Mouse (Mus musculus) ovary, adult 18-20 months (tissue): ENCODE measurements around the gene Col26a1.
"Not testable (repeated sequence)": the region's sequence is repeated elsewhere in the genome, so short reads cannot be mapped to it uniquely, and the experiment has no call there.

Experiments
- DNase-seq: peaks from one replicate; pipeline ENCODE4 v3.0.0; 2022; ENCODE audit warnings: low spot score, mixed read lengths

The Col26a1 gene

DNA sequence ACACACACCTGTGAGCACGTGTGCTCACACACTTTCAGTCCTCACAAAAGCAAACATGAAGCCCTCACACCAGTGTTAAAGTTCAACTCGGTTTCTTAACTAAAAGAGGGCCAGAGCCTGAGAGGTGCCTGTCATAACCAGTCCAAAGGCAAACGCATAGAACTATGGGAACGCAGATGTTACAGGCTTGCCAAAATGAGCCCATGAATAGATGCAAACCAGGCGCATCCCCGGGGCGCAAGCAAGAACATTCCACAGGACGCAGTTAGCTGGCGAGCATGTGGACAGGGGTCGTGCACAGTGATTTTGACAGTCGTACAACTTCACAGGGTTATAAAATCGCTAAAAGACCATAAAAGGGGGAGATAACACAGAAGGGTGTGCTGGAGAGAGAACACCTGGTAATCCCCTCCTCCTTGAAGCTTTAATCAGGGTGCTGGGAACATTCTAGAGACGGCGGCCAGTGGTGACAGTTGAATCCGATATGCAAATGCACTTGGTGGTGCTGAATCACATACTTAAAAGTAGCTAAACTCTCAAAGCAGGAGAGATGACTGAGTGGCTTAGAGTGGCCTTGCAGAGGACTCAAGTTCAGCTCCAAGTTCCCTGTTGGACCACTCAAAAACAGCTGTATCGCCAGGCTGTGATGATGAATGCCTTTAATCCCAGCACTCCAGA is 76.5 kb downstream of the Col26a1 start:
- DNase-seq: no peak

DNA sequence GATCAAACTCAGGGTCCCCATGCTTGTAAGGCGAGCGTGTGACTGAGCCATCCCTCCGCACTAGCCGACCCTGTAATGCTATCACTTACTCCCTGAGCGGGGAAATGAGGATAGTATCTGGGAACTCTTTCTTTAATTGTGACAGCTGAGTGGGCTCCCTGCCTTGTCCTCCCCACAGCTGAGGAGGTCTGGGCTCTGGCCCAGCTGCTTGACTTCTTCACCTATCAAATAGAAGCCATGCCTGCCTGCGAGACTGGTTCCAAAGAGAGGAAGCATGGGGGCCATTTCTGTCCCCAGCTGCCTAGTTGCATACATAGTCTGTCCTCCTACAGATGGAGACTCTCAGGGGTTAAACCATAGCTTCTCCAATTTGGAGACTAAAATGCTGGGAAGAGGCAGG is 78.0 kb downstream of the Col26a1 start:
- DNase-seq: no peak

DNA sequence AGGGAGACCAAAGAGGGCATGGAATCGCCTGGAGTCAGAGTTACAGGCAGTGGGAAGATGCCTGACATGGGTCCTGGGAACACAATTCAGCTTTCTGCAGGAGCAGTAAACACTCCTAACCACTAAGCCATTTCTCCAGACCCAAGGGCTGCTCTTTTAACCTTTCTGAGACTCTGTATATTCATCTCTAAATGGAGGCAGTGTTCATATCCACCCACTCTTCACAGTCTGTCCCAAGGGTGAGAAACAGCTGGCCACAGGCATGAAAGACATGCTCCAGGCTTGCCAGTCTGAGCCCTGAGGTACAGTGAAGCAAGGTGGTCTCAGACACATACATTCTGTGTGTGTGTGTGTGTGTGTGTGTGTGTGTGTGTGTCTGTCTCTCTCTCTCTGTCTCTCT is 78.8 kb downstream of the Col26a1 start:
- DNase-seq: no peak

DNA sequence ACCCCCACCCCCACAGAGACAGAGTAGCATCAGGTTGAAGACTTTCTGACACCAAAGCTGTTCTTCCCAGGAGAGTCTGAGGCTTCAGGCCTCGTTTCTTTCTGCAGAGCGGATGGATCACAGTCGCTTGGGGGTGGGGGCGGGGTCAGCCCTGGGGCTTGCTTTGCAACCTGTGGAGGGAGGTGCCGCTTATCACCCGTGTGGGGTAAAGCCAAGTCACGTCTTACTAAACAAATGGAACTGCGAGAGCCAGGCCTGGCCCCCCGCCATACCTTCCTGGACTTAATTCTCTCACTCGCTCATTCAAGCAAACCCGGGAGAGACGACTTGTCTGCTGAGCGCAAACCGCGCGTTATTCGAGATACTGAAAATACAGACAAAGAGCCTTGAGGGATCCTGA is 80.3 kb downstream of the Col26a1 start:
- peak; percentile 26 for DNase-seq

DNA sequence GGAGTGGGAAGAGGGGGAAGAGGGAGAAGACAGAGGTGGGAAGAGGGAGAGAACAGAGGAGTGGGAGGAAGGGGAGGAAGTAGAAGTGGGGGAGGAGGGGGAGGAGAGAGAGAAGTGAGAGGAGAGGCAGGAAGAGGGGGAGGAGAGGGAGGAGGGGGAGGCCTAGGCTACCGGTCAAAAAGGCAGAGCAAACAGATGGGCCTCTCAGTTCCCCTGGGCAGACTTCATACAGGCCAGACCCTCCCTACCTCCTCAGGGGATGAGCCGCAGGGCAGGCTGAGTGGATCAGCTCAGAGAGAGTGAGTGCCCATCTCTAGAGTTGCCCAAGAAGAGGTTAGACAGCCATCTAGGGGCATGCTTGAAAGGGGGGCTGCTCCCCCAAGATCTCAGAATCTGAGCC is 86.1 kb downstream of the Col26a1 start:
- no peak for DNase-seq

DNA sequence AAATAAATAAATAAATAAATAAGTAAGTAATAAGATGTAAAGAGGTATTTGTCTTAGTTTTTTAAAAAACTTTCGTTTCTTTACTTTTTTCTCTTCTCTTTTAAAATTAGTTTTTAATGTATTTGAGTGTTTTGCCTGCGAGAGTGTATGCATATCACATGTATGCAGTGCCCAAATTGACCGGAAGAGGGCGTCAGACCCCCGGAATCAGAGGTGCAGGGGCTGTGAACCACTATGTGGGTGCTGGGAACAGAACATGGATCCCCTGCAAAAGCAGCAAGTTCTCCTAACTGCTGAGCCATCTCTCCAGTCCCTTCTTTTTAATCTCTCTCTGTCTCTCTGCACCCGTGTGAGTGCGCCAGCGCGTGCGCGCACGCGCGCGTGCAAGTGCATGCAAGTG is 89.2 kb downstream of the Col26a1 start:
- no peak for DNase-seq

DNA sequence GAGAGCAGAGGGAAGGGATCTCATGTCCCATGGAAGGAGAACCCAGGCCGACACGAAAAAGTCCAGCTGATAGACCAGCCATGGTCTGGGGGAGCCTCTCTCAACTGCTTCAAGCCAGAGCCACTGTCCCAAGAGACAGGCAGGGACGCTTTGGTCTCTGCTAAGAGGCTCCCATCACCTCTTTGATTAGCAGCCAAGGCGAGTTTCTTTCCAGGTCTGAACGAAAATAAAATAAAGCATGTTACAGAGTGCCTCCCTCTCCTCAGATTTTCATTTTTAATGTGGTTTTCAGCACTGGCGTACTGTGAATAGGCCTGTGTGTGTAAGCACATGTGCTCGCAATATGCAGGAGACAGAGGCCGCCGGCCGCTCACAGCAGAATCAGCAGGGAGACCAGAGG is 90.5 kb downstream of the Col26a1 start:
- DNase-seq: no peak

DNA sequence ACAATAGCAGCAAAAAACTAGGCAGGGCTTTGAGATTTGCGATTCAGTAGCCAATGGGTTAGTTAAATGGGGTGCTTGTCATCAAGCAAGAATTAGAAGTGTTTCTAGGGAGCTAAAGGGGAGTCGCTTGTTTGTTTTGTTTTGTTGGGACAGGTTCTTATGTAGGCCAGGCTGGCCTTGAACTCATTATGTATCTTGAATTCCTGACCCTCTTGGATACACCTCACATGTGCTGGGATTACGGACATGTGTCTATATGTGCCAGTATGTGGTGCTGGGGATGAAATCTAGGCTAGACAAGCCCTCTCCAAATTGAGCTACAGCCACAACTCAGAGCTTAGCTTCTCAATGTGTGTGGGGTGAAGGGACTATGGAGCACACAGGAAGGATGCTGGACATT is 91.8 kb downstream of the Col26a1 start:
- DNase-seq: no peak

DNA sequence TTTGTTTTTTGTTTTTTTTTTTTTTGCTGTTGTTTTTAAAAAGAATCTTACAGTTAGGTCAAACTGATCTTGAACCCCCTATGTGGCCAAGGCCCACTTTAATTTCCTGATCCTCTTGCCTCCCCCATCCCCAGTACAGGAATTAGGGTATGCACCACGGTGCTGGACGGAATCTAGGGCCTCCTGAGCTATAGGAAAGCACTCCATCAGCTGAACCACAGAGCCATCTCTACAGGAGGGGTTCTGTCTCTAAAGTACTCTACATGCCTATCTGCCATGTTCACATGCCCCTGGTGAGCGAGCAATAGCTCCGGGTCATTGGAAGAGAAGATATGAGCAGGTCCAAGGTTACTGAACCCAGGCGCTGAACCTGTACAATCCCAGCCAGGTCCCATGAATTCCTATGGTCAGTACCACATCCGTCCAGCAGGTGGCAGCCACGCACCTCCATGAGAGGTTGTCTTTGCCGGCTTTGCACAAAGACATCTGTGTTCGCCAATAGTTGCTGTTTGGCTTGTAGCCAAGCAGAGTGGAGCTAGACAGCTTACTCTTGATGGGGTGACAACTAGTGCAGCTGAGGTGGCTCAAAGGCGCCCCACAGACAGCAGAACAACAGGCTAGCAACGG is 92.3 kb downstream of the Col26a1 start:
- DNase-seq: peak; percentile 58

DNA sequence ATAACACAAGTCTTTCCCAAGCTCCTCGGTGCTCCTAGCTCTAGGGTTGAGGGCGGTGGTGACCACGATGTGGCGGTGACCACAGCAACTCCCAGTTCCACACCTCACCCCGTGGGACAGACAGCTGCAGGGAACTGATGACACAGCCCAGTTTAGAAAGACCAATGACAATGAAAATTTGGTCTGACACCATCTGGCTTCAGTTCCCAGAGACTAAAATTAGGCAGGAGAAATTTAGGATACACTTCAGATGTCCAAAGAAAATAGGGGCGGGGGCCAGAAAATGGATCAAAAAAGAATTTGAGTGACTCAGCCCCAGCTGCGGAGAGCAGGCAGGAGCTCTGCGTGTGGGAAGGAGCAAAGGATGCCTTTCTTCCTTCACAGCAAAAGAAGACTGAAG is 98.5 kb downstream of the Col26a1 start:
- DNase-seq: no peak

DNA sequence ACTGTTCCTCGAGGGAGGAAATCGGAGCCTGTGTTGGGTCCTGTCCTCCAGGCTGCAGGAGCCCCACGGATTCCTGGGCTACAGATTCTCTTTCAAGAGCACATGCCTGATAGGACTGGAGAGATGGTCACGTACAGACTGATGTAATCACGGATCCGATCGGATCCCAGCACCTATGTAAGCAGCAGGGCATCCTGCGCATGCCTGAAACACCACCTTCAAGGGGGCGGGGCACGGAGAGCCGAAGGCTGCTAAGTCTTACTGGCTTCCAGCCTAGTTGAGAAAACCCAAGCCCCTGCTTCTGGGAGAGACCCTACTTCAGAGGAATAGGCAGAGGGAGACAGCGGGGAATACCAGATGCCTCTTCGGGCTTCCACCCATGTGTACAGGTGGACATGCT is 100.4 kb downstream of the Col26a1 start:
- DNase-seq: no peak

DNA sequence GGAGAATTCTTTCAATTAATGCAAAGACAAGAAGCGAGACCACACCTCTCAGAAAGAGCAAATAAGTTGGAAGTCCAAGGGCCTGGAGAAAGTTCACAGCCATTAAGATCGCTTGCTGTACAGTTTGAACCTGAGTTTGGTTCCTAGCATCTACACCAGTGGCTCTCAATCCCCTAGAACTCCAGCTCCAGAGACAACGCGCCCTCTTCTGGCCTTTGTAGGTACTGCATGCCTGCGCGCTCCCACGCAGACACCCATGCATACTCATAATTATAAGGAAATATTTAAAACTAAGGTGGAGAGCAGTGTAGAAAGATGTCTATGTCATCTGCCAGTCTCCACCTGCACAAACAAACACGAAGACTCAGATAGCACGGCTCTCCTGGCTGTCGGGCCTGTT is 102.5 kb downstream of the Col26a1 start:
- DNase-seq: no peak

DNA sequence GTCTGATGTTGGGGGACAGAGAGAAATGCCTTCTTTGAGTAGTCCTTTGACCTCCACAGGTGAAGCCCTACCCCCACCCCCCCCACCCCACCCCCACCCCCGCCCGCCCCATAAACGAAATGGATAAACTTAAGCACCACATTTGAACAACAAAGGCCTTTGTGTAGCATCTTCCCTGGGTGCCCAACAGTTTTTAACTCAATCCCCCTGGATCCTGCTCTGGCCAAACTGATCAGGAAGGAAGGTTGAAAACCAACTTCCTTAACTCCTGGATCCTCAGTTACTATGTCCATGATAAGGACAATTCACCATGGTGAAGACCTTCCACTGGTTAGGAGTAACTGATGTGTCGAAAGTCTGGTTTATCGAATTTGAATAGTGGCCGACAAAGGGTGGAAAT is 103.1 kb downstream of the Col26a1 start:
- no peak for DNase-seq

DNA sequence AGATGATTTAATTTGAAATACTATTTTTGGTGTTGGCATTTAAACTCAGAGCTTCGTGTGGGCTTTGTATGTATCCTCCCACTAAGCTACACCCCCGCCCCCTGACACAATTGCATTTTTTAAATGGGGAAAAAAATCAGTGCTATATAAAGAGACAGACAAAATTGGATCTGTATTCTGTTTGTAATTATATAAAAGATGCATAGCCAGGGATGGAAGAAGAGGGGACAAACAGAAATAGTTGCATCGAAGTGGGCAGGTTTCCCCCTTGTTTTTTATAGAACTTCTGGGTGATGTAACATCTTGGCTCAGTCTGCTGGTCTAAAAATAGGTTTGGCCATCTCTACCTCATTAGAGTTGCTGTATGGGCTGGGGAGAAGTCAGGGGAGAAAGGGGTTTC is 107.5 kb downstream of the Col26a1 start:
- DNase-seq: no peak

DNA sequence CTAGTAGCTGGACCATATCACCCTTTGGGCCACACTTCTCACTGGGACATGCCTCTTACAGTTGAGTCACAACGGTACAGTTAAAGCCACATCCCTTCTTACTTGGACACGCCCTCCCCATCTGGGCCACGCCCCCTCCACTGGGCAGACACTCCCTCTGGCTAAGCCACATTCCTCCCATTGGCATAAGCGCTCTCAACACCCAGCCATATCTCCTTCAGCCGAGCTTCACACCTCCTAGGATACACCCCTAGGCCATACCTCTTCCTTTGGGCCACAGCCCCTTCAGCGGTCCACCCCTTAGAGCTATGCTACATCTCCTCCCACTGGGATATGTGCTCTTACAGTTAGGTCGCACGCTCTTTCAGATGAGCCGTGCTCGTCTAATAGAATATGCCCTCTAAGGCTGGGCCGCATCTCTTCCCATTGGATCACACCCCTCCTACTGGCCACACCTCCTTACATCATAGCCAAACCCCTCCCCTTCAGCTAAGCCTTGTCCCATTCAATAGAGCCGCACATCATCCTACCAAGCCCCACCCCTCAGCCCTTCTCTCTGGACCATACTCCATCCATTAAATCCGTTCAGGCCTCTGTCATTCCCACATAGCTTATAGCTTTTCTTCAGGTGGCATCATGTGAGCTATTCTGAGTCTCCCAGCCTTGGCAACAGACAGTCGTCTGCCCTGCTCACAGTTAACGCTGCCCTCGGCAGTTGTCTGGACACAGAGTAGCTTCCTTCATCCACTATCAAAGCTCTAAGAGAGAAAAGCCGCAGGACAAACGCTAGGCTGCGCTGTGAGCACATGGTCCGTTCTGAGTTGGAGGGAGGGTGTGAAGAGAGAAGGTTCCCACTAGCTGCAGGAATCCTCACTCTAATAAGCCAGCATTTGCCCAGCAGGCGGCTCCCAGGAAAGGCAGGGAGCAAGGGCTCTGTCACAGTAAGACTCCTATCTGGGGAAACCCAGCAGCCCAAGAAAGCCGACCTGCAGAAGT is 109.7 kb downstream of the Col26a1 start:
- DNase-seq: no peak

DNA sequence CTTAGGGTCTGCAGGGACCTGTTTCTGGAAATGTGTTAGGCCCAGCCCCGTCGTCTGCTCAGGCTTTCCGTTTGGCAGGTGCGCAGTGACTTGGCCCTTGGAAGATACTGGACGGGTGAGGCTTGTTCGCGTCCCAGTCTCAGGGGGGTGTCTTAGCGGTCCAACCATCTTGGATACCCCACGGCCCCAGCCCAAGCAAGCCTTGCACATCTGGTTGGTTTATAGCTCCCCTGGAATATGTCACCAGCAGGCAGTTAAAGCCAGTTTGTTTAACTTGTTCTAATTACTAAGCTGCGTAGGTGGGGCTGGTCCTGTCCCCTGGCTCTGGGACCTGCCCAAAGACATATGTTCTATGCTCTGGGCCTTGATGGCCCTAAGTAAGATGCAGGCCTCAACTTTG is 111.9 kb downstream of the Col26a1 start:
- DNase-seq: no peak

DNA sequence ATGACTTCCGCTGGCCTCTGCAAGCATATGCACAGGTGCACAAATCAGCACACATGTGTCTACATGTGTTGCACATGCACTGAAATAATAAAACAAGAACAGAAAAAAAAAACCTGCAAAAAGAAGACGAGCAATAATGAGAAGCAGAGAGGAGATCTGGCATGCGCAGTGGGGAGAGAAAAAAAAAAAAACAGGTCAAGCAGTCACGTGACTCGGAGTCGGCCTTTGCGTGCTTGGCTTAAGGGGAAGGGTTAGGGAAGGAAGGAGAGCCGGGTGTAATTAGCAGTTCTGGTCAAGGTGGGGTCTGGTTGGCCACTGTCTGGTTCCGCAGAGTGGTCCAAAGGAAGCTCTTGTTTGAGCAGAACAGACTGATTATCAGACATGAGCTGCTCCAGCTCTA is 115.7 kb downstream of the Col26a1 start:
- no peak for DNase-seq

DNA sequence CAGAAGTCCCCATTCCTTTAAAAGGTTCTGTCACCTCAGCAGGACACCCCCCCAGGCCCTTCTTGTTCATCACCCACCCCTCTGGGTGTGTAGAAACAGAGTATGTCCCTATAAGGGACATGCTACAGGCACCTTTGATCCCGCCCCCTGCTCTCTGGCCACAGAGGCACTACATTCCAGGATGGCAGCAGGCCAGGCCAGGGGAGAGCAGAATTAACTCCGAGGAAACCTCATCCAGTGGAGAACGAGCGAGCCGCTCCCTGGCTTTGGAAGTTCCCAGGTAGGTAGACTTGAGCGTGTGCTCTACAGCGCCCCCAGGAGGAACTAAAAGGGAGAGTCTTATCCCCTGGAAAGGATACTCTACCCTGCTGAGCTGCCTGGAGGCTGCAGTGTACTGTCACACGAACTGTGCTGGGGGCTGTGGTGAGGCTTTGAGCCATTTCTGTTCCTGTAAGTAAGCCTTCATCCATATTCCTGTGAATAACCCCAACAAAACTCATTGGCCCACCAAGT is 118.8 kb downstream of the Col26a1 start:
- DNase-seq: no peak

DNA sequence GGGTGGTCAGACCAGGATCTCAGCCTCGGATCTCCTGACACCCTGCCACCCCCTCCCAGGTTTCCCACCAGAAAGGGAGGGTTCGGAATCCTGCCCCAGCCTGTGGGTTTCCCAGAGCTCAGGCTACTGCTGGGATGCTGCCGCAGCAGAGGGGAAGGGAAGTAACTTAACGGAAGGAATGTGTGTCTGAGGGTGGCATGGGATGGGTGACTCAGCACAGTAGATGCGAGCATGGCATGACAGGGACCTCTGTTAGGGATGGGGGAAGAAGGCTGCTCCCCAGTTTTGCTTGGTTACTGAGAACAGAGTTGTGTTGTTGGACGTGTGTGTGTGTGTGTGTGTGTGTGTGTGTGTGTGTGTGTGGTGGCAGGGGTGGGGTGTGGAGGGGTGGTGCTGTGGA is 122.7 kb downstream of the Col26a1 start:
- no peak for DNase-seq

DNA sequence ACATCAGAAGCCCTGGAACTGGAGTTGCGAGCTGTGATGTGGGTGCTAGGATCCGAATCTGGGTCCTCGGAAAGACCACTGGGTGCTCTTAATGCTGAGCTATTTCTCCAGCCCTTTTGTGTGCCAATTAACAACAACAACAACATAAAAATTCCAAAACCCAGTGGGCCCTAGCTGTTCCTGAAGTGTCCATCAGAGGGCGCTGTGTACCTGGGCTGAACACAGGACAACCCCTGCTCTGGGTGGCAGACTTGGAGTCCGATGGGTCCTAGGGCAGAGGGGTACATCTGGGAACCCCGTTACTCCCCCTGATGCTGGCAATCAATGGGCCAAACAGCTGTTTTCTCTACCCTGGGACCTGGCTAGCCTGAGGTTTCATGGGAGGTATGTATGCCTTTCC is 123.2 kb downstream of the Col26a1 start:
- no peak for DNase-seq

DNA sequence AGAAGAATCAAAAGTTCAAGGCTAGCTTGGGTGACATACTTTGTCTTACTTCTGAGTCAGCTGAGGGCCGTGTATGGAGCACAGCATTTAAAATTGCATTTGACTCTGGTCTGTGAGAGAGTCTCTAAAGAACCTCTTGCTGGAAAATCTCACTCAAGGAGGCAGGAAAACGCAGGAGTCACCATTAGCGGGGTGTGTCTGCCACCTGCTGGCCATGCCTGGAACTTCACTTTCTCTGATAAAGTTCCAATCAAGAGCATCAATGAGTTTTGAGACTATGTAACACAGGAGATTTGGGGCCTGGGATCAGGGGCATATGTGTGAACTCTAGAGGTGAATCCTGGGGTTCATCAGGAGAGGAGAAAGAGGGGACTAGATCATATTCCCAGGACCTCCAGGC is 127.3 kb downstream of the Col26a1 start:
- no peak for DNase-seq

DNA sequence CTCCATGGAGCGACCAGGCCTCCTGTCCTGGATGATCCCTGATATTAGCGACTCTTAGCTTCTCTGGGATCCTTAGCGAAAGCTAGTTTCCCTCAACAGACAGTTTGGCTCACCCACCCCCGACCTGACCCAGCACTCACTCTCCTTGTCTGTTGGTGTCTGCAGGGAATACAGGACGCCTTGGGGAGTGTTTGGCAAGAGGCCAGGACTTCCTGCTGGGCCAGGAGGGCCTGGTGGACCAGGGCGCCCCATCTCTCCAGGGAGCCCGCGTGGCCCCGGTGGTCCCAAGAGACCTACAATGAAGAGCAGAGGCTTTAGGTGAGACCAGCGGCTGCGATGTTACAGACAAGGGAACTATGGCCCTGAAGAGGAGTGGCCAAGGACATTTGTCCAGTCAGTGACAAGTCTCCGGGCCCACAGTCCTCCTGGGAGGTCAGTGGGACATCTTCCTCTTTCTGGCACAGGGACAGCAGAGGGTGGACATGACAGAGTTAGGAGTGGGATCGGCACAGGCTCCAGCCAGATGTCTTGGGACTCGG is 128.9 kb downstream of the Col26a1 start:
- no peak for DNase-seq

DNA sequence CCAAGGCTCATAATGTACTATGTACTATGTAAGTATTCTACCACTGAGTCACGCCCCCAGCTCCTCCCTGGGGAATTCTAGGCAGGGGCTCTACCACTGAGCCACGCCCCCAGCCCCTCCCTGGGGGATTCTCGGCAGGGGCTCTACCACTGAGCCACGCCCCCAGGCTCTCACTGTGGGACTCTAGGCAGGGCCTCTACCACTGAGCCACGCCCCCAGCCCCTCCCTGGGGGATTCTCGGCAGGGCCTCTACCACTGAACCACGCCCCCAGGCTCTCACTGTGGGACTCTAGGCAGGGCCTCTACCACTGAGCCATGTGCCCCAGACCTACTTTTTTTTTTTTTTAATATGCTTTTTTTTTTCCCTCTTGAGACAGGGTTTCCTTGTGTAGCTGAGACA is 129.8 kb downstream of the Col26a1 start:
- not testable (repeated sequence) for DNase-seq
